Mouse (Mus musculus) MEL (cell line): ENCODE data around the gene Pdia6. TPM values are rescaled to one million over a fixed set of nuclear protein-coding genes. Genes with fewer than 3 reads are reported as not detected.

ENCODE experiments used
- DNase-seq: peaks from one replicate; pipeline ENCODE4 v3.0.0; 2011; ENCODE audit warnings: low read depth, low spot score
- H3K27ac ChIP-seq: 2 replicates; pipeline ENCODE4 v1.5.1; 2012; ENCODE audit warnings: low read depth, mild to moderate bottlenecking, control low read depth, low read length, moderate library complexity; ENCODE audit not compliant: control insufficient read depth
- H3K27me3 ChIP-seq, 2 experiments: fragments of 150-350 bp in 1 of 2; sonication (generic) in 1 of 2; 2 replicates each; pipeline ENCODE4 v1.6.1; 2012; ENCODE audit warnings: low read length in 2 of 2, mild to moderate bottlenecking in 2 of 2, improper control_type of control experiment in 1 of 2, moderate library complexity in 1 of 2; ENCODE audit not compliant: insufficient read depth in 2 of 2, control insufficient read depth in 1 of 2
- H3K36me3 ChIP-seq, 2 experiments: 2 replicates each; pipeline ENCODE4 v1.6.1; 2012 to 2014; ENCODE audit warnings: low read length in 2 of 2, improper control_type of control experiment in 1 of 2, inconsistent platforms in 1 of 2, mild to moderate bottlenecking in 1 of 2; ENCODE audit not compliant: insufficient read depth in 2 of 2, control insufficient read depth in 1 of 2
- H3K4me1 ChIP-seq, 2 experiments: fragments of 150-350 bp in 1 of 2; sonication (generic) in 1 of 2; 2 replicates each; pipeline ENCODE4 v1.6.1; 2012; ENCODE audit warnings: low read length in 2 of 2, improper control_type of control experiment in 1 of 2, mild to moderate bottlenecking in 1 of 2; ENCODE audit not compliant: insufficient read depth in 2 of 2, control insufficient read depth in 1 of 2
- H3K4me3 ChIP-seq, 2 experiments: fragments of 150-350 bp in 1 of 2; sonication (generic) in 1 of 2; 2 replicates each; pipeline ENCODE4 v1.5.1; 2012; ENCODE audit warnings: low read depth in 2 of 2, low read length in 2 of 2, mild to moderate bottlenecking in 2 of 2, moderate library complexity in 2 of 2, control low read depth in 1 of 2, improper control_type of control experiment in 1 of 2; ENCODE audit not compliant: control insufficient read depth in 1 of 2, insufficient read depth in 1 of 2
- H3K79me2 ChIP-seq: 2 replicates; pipeline ENCODE4 v1.6.1; 2012; ENCODE audit warnings: mild to moderate bottlenecking, low read length, moderate library complexity; ENCODE audit not compliant: control insufficient read depth, poor library complexity, insufficient read depth
- H3K9ac ChIP-seq: 2 replicates; pipeline ENCODE4 v1.6.1; 2012; ENCODE audit warnings: low read depth, mild to moderate bottlenecking, control low read depth, low read length, moderate library complexity; ENCODE audit not compliant: control insufficient read depth, poor library complexity, severe bottlenecking
- H3K9me3 ChIP-seq: fragments of 150-350 bp; sonication (generic); replicated peaks from 2 replicates; pipeline ENCODE4 v1.6.1; 2012; ENCODE audit warnings: mild to moderate bottlenecking, low read length, improper control_type of control experiment, moderate library complexity; ENCODE audit not compliant: insufficient read depth
- BHLHE40 ChIP-seq: IDR thresholded peaks from 2 replicates; pipeline ENCODE4 v1.6.1; 2012; ENCODE audit warnings: low read depth, mild to moderate bottlenecking, inconsistent platforms, low read length, improper control_type of control experiment, borderline replicate concordance
- CTCF ChIP-seq, 3 experiments: IDR thresholded peaks in 2 of 3; conservative IDR thresholded peaks in 1 of 3; 2 replicates each; pipeline ENCODE4 v1.5.1; 2011 to 2012; ENCODE audit warnings: low read length in 3 of 3, low read depth in 2 of 3, mild to moderate bottlenecking in 2 of 3, improper control_type of control experiment in 1 of 3, inconsistent platforms in 1 of 3, mixed read lengths in 1 of 3, moderate library complexity in 1 of 3; ENCODE audit not compliant: control insufficient read depth in 1 of 3, insufficient read depth in 1 of 3, poor library complexity in 1 of 3, severe bottlenecking in 1 of 3
- E2F4 ChIP-seq: IDR thresholded peaks from 2 replicates; pipeline ENCODE4 v1.6.1; 2011; ENCODE audit warnings: low read depth, low read length, improper control_type of control experiment, borderline replicate concordance
- EP300 ChIP-seq, 2 experiments: IDR thresholded peaks; 2 replicates each; pipeline ENCODE4 v1.6.1; 2011; ENCODE audit warnings: improper control_type of control experiment in 2 of 2, low read length in 2 of 2, low read depth in 1 of 2, mild to moderate bottlenecking in 1 of 2
- ETS1 ChIP-seq: IDR thresholded peaks from 2 replicates; pipeline ENCODE4 v1.6.1; 2012; ENCODE audit warnings: low read depth, mild to moderate bottlenecking, inconsistent platforms, low read length, improper control_type of control experiment, moderate library complexity
- GABPA ChIP-seq: IDR thresholded peaks from 2 replicates; pipeline ENCODE4 v1.6.1; 2012; ENCODE audit warnings: low read depth, mild to moderate bottlenecking, inconsistent platforms, low read length, improper control_type of control experiment, moderate library complexity
- KAT2A ChIP-seq: conservative IDR thresholded peaks from 2 replicates; pipeline ENCODE4 v1.6.1; 2012; ENCODE audit warnings: low read depth, low read length, improper control_type of control experiment, inconsistent platforms
- MAFK ChIP-seq: IDR thresholded peaks from 2 replicates; pipeline ENCODE4 v1.6.1; 2011; ENCODE audit warnings: low read depth, mild to moderate bottlenecking, low read length, improper control_type of control experiment, borderline replicate concordance
- POLR2AphosphoS5 ChIP-seq: IDR thresholded peaks from 2 replicates; pipeline ENCODE4 v1.6.1; 2012; ENCODE audit warnings: low read depth, borderline replicate concordance, mild to moderate bottlenecking, inconsistent platforms, low read length, moderate library complexity, mixed read lengths
- RAD21 ChIP-seq: IDR thresholded peaks from 2 replicates; pipeline ENCODE4 v1.6.1; 2011; ENCODE audit warnings: mild to moderate bottlenecking, low read depth, low read length, improper control_type of control experiment
- SIN3A ChIP-seq: IDR thresholded peaks from 2 replicates; pipeline ENCODE4 v1.6.1; 2012; ENCODE audit warnings: low read length, improper control_type of control experiment, inconsistent platforms
- TAL1 ChIP-seq: IDR thresholded peaks from 2 replicates; pipeline ENCODE4 v1.6.1; 2012; ENCODE audit warnings: mild to moderate bottlenecking, inconsistent platforms, low read length, moderate library complexity, mixed read lengths
- TBP ChIP-seq: IDR thresholded peaks from 2 replicates; pipeline ENCODE4 v1.8.0; 2011; ENCODE audit warnings: low read depth, low read length, improper control_type of control experiment
- TCF12 ChIP-seq: IDR thresholded peaks from 2 replicates; pipeline ENCODE4 v1.6.1; 2014; ENCODE audit warnings: low read depth, mild to moderate bottlenecking, inconsistent platforms, low read length, improper control_type of control experiment, moderate library complexity
- USF2 ChIP-seq, 2 experiments: IDR thresholded peaks; 2 replicates each; pipeline ENCODE4 v1.6.1; 2011 to 2012; ENCODE audit warnings: improper control_type of control experiment in 2 of 2, low read length in 2 of 2, borderline replicate concordance in 1 of 2, inconsistent platforms in 1 of 2, low read depth in 1 of 2, mild to moderate bottlenecking in 1 of 2; ENCODE audit not compliant: insufficient read depth in 1 of 2
- ZKSCAN1 ChIP-seq: IDR thresholded peaks from 2 replicates; pipeline ENCODE4 v1.6.1; 2012; ENCODE audit warnings: low read depth, mild to moderate bottlenecking, inconsistent platforms, low read length, improper control_type of control experiment, moderate library complexity
- ZNF384 ChIP-seq: IDR thresholded peaks from 2 replicates; pipeline ENCODE4 v1.6.1; 2012; ENCODE audit warnings: low read depth, mild to moderate bottlenecking, inconsistent platforms, low read length, improper control_type of control experiment
- polyA plus RNA-seq, 2 experiments: library from polyadenylated mRNA; stranded (reverse) in 1 of 2; unstranded in 1 of 2; fragments of >175 nt in 1 of 2; fragments of >200 nt in 1 of 2; gene quantifications; 2 replicates each; pipeline versions ENCODE4 v1.2.1 to v1.2.4; 2012; ENCODE audit warnings: low replicate concordance in 2 of 2, low read depth in 1 of 2; ENCODE audit not compliant: insufficient read length in 2 of 2, insufficient read depth in 1 of 2, missing spikeins in 1 of 2
- total RNA-seq: library from RNA; depleted of rRNA; stranded (reverse); fragments of 300-350 nt; gene quantifications from 2 replicates; pipeline ENCODE4 v1.2.3, GENCODE M21; 2012

Gene Pdia6
- total and polyA plus RNA-seq, 3 experiments = 321 to 373 TPM; not detected in 1

GRCm38 (mm10) chr12:17227903-17228302 is 38.4 kb upstream of the Pdia6 start:
- no peaks in the 10 kb centered on the region for H3K79me2 ChIP-seq
- DNase-seq = no peak
- no peak overlapping the region for H3K9ac ChIP-seq
- H3K9me3 ChIP-seq = no peaks in the 10 kb centered on the region
- H3K27me3 ChIP-seq = peaks cover 0 to 4% of the 10 kb centered on the region in 2 experiments; a peak in 1 of 4 replicates
- H3K36me3 ChIP-seq = no peaks in the 10 kb centered on the region
- H3K4me3 ChIP-seq = no peak overlapping the region
- H3K4me1 ChIP-seq = no peaks in the 10 kb centered on the region
- TF ChIP-seq TCF12 = no peak
- no peak overlapping the region for H3K27ac ChIP-seq

GRCm38 (mm10) chr12:17230581-17230980 is 35.8 kb upstream of the Pdia6 start:
- H3K9me3 ChIP-seq = no peaks in the 10 kb centered on the region
- no peaks in the 10 kb centered on the region for H3K79me2 ChIP-seq
- H3K4me3 ChIP-seq = no peak overlapping the region
- no peak overlapping the region for H3K9ac ChIP-seq
- TF ChIP-seq MAFK = no peak
- TF ChIP-seq ZKSCAN1 = no peak
- no peak for TF ChIP-seq E2F4
- no peak for TF ChIP-seq KAT2A
- no peak for TF ChIP-seq USF2 (IDR thresholded peaks at IDR 0.05; ENCODE audit: borderline replicate concordance in 1 of 2, insufficient read depth in 1 of 2, low read depth in 1 of 2, low read length in 2 of 2)
- no peak for TF ChIP-seq RAD21
- TF ChIP-seq POLR2AphosphoS5 = no peak
- no peak for TF ChIP-seq ZNF384
- TF ChIP-seq EP300 (IDR thresholded peaks at IDR 0.05; ENCODE audit: low read depth in 1 of 2, low read length in 2 of 2) = no peak
- TF ChIP-seq CTCF (IDR thresholded peaks at IDR 0.05 in 2 of 3, conservative IDR thresholded peaks at IDR 0.05 in 1 of 3; ENCODE audit: control insufficient read depth in 1 of 3, insufficient read depth in 1 of 3, low read depth in 2 of 3, low read length in 3 of 3, poor library complexity in 1 of 3, severe bottlenecking in 1 of 3) = no peak
- TF ChIP-seq BHLHE40 = no peak
- no peak for TF ChIP-seq TBP
- no peak for TF ChIP-seq ETS1
- no peak for TF ChIP-seq GABPA
- no peak for TF ChIP-seq SIN3A
- TF ChIP-seq TAL1 = no peak
- no peak for DNase-seq
- H3K27me3 ChIP-seq = peaks cover 0 to 6% of the 10 kb centered on the region in 2 experiments; a peak in 2 of 4 replicates
- no peaks in the 10 kb centered on the region for H3K36me3 ChIP-seq
- H3K4me1 ChIP-seq = no peaks in the 10 kb centered on the region
- H3K27ac ChIP-seq = no peak overlapping the region
